Mouse (Mus musculus) cerebral cortex, adult 2 months (tissue): ENCODE data around the gene Nmur1.

Experiments used
- WGBS: fragments of 180-500 bp; shearing (Covaris S2); methylation state at CpG from one replicate; pipeline ENCODE4 v1.1.7; 2018; 5-methylcytosine and 5-hydroxymethylcytosine counted together

Nmur1 gene

GRCm38 (mm10) chr1:86440887-86441723 is 15.1 kb upstream of the Nmur1 start:
- WGBS, result under 1% methylated on average over 29 of the region's 29 CpGs

GRCm38 (mm10) chr1:86440171-86440886 is 14.3 kb upstream of the Nmur1 start:
- 4% methylated on average over 18 of the region's 18 CpGs for WGBS

GRCm38 (mm10) chr1:86439487-86440170 is 13.6 kb upstream of the Nmur1 start:
- WGBS, result 35% methylated on average over 8 of the region's 8 CpGs

- WGBS, result 68% methylated on average over 2 of the region's 2 CpGs
Measured at GRCm38 (mm10) chr1:86438501-86438900, 12.5 kb upstream of the Nmur1 start.

GRCm38 (mm10) chr1:86438014-86438319 is 11.9 kb upstream of the Nmur1 start:
- WGBS, result 66% methylated on average over 6 of the region's 6 CpGs

- WGBS, result 70% methylated on average over 9 of the region's 9 CpGs
Measured at GRCm38 (mm10) chr1:86437219-86438013, 11.4 kb upstream of the Nmur1 start.

GRCm38 (mm10) chr1:86435302-86435821 is 9.3 kb upstream of the Nmur1 start:
- 9% methylated on average over 13 of the region's 13 CpGs for WGBS

- WGBS, result 1% methylated on average over 46 of the region's 46 CpGs
Measured at GRCm38 (mm10) chr1:86434439-86435201, 8.6 kb upstream of the Nmur1 start.

GRCm38 (mm10) chr1:86434001-86434400 is 8.0 kb upstream of the Nmur1 start:
- WGBS, result 2% methylated on average over 10 of the region's 12 CpGs

- WGBS, result 71% methylated on average over 7 of the region's 7 CpGs
Measured at GRCm38 (mm10) chr1:86433359-86433758, 7.3 kb upstream of the Nmur1 start.

- WGBS, result 74% methylated on average over 4 of the region's 4 CpGs
Measured at GRCm38 (mm10) chr1:86432778-86433177, 6.8 kb upstream of the Nmur1 start.

GRCm38 (mm10) chr1:86430056-86430455 is 4.0 kb upstream of the Nmur1 start:
- WGBS, result 51% methylated on average over 2 of the region's 2 CpGs

- WGBS, result 40% methylated on average over 11 of the region's 11 CpGs
Measured at GRCm38 (mm10) chr1:86424835-86425547, 1.0 kb downstream of the Nmur1 start.

GRCm38 (mm10) chr1:86424336-86424735 is 1.7 kb downstream of the Nmur1 start:
- WGBS, result 61% methylated on average over 1 of the region's 1 CpGs

- WGBS, result 73% methylated on average over 5 of the region's 5 CpGs
Measured at GRCm38 (mm10) chr1:86423879-86424278, 2.1 kb downstream of the Nmur1 start.

GRCm38 (mm10) chr1:86421007-86421406 is 5.0 kb downstream of the Nmur1 start:
- WGBS, result 35% methylated on average over 10 of the region's 10 CpGs

GRCm38 (mm10) chr1:86416321-86416720 is 9.7 kb downstream of the Nmur1 start:
- 63% methylated on average over 6 of the region's 6 CpGs for WGBS

- WGBS, result 73% methylated on average over 7 of the region's 7 CpGs
Measured at GRCm38 (mm10) chr1:86415612-86416184, 10.3 kb downstream of the Nmur1 start.

- WGBS, result 84% methylated on average over 2 of the region's 2 CpGs
Measured at GRCm38 (mm10) chr1:86415144-86415543, 10.9 kb downstream of the Nmur1 start.

GRCm38 (mm10) chr1:86414715-86415114 is 11.3 kb downstream of the Nmur1 start:
- 87% methylated on average over 5 of the region's 5 CpGs for WGBS
